Mouse (Mus musculus): ENCODE results near the gene Kazald1.

Gene Kazald1

DNA sequence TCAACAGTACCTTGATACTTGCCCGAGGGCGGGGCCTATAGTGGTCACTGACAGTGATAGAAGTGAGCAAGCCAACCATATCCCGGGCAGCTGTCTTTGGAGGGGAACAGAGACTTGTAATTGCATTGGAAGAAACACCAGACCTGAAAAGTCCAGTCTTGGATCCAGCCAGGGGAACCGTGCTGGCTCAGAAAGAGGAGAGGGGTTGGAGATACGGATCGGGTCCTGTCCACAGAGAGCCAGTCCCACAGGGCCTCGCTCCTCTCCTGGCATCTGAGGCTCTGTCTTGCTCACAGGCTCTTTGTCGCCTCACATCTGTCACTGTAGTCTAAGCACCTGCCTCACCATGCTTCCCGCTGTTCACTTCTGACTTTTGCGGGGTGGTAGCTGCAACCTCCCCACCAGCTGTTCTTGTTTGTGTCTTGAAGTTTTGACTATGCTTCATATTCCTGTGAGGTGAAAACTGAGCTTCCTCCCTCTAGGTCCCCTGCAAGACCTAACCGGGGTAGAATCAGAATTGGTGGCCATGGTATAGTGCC, 30.6 kb upstream of the Kazald1 start:
- CTCF ChIA-PET, result interaction anchor here (0.6 to 15.3 kb wide), 9 partner anchors 13 to 669 kb away, joined by 3 to 273 read pairs (median 16); no protein-coding TSS in a partner anchor

DNA sequence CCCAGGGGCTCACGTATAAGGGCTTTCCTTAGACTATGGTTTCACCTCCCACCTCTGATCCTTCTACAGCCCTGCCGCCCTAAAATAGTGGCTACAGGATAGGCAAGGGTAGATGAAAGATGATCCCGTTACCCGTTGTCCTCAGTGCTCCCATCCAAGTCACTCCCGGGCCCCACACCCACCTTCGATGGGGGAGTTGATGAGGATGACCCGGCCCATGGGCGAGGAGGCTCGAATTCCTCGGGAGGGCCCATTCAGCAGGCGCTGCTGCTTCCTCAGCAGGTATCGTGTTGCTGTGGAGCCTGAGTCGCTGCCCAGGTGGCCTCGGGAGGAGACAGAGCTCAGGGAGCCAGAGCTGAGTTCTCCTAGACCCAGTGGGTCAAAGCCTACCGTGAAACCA, 29.8 kb upstream of the Kazald1 start:
- POLR2A ChIA-PET, result interaction anchor here in 3 of 4 experiments (0.6 to 7.2 kb wide), 9 partner anchors 12 to 564 kb away, joined by 3 to 107 read pairs (median 24); partner anchors contain the start of genes Kazald1 (in 1 of the 3), Mrpl43 (in 1 of the 3) and Twnk (in 1 of the 3)

More for the DNA sequence above, 30.6 kb upstream of the Kazald1 start:
- POLR2A ChIA-PET, result interaction anchor here in 2 of 4 experiments (0.7 to 7.2 kb wide), 6 partner anchors 11 to 38 kb away, joined by 3 to 107 read pairs (median 14); partner anchors contain the start of genes Mrpl43 (in 1 of the 2) and Twnk (in 1 of the 2)

DNA sequence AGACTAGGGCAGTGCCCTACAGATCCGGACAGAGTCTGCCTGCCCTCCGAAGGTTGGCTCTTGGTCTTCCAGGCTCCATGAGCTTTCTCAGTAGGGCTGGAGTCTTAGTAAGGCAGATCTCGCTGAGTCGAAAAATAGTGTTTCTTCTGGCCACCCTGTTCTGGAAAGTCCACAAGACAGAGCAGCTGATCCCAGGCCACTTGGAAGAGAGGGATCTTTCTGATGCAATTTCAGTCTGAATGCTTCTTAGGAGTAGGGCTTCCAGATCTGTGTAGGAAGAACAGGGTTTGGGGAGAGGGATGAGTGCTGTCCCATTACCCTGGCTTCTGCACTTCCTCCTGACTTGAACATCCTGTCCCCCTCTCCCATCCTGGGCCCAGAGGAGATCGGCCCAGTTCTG, 29.4 kb upstream of the Kazald1 start, which contains the start of gene Pdzd7:
Gene Pdzd7 (minus strand): TSS at position 67 of the 400 bp plus-strand sequence.
- POLR2A ChIA-PET, result interaction anchor here (0.6 to 7.2 kb wide), 12 partner anchors 9 to 563 kb away, joined by 4 to 107 read pairs (median 21); partner anchors contain the start of genes Kazald1 (in 2 of the 4), Mrpl43 (in 2 of the 4) and Twnk (in 2 of the 4)
- CTCF ChIA-PET, result interaction anchor here (0.6 to 15.3 kb wide), 13 partner anchors 8 to 169 kb away, joined by 3 to 273 read pairs (median 25); partner anchors contain the start of gene Kazald1 (in 1 of the 4)

More for the DNA sequence above, 29.8 kb upstream of the Kazald1 start:
- CTCF ChIA-PET, result interaction anchor here (0.6 to 15.3 kb wide), 10 partner anchors 8 to 30 kb away, joined by 3 to 273 read pairs (median 40); no protein-coding TSS in a partner anchor

DNA sequence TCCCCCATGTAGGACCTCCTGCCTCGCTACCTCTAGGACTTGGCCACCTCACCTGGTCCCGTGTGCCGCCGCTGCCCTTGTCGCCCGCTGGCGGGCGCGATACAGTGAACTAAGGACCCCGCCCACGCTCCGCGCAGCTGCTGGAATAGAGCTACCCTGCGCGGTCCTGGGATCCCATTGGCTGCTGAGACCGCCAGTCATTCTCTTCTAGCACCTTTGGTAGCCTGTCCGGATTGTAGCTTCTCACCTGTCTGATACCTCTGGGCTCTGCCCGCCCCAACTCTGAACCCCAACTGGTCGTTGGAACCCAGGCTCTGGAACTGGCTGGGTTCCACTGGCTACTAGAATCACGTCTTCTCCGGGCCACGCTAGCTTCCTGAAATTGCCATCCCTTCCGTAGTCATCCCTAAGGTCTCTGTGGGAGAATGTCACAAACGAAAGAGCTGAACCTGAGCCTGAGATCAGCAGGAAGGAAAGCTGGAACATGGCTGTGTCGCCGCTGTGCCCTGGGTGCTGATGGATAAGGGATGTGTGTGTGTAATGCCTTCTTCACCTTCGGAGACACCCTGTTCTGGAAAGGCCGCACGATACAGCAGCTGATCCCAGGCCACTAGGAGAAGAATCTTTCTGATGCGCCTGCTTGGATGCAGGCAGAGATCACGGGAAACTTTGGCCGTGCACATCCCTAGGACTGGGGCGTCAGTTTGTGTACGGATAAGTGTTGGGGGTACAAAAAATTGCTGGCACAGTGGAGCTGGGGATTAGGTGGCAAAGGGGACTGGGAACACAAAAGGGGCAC, 28.3 kb upstream of the Kazald1 start:
- POLR2A ChIA-PET, result interaction anchor here in 3 of 4 experiments (0.6 to 7.2 kb wide), 48 partner anchors 8 to 484 kb away, joined by 3 to 107 read pairs (median 4); partner anchors contain the start of genes Kazald1 (in 3 of the 3), Mrpl43 (in 3 of the 3), Twnk (in 3 of the 3) and Lzts2 (in 2 of the 3)
- CTCF ChIA-PET, result interaction anchor here (0.5 to 15.3 kb wide), 60 partner anchors 9 to 1140 kb away, joined by 3 to 273 read pairs (median 5); partner anchors contain the start of genes Kazald1 (in 3 of the 4), Lzts2 (in 2 of the 4), Twnk (in 2 of the 4) and Mrpl43 (in 1 of the 4)

DNA sequence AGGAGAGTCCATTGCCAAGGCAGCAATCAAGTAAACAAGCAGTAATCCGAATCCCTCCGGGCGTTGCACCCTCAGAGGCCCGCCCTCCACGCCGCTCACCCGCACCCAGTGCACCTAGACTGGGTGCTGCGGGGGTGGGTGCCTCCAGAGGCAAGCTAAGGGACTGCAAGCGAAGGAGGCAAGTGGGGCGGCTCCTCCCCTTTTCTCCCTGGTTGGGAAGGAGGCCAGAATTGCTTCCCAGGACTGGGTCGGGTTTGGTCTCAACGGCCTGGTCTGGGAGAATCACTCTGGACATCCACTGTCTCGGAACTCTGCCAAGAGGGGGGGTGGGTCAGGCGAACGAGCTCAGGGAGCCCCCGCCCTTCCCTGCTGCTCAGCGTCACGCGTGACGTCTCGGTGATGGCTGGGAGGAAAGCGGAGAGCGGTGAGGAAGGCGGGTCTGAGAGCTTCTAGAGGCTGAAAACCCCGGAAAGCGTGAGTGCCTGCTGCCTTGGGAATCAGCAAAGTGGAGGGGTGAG, 27.6 kb upstream of the Kazald1 start, which contains the start of gene Sfxn3:
Gene Sfxn3 (plus strand): TSS at position 87 of the 518 bp plus-strand sequence.
- ChIA-PET POLR2A (interaction anchor here (0.5 to 7.2 kb wide), 42 partner anchors 10 to 493 kb away, joined by 3 to 107 read pairs (median 4); partner anchors contain the start of genes Kazald1 (in 3 of the 4), Lzts2 (in 2 of the 4), Mrpl43 (in 2 of the 4) and Twnk (in 2 of the 4)), CTCF (interaction anchor here (0.5 to 15.3 kb wide), 52 partner anchors 9 to 529 kb away, joined by 3 to 273 read pairs (median 6); partner anchors contain the start of genes Kazald1 (in 3 of the 4), Lzts2 (in 2 of the 4), Mrpl43 (in 1 of the 4) and Twnk (in 1 of the 4))

DNA sequence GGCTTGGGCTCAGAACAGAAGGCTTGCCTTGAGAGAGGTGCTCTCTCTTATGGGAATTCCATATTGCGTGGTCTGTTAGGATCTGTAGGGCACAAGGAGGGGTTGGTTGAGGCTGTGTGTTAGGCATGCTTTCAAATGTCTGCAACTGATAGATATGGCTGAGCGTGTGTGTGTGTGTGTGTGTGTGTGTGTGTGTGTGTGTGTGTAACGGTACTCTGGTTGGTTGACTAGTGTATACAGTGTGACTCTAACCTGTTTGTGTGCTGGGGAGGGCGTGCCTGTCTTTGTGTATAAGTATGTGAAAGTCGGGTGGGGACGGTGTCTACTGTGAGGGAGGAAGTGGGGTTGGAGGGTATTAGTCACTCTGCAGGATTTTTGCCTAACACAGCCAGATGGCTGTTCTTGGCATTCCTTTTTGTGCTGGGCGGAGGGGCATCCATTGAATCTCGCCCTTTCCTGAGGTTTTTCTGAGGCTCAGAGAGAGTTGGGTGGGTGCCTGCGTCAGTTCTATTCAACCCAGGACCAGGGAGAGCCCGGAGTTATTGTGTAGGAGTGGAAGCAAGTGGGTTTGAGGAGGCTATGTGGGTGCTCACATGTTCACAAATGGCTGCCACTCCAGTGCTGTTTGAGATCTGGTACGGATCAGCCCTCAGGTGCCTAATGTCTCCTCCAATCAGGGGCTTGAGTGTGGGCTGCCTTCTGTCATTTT, 27.0 kb upstream of the Kazald1 start:
- POLR2A ChIA-PET, result interaction anchor here (0.5 to 7.2 kb wide), 40 partner anchors 9 to 493 kb away, joined by 3 to 107 read pairs (median 4); partner anchors contain the start of genes Kazald1 (in 3 of the 4), Lzts2 (in 2 of the 4), Mrpl43 (in 2 of the 4) and Twnk (in 2 of the 4)
- CTCF ChIA-PET, result interaction anchor here (0.5 to 15.3 kb wide), 47 partner anchors 8 to 529 kb away, joined by 3 to 273 read pairs (median 6); partner anchors contain the start of genes Kazald1 (in 3 of the 4), Twnk (in 2 of the 4), Lzts2 (in 1 of the 4) and Mrpl43 (in 1 of the 4)

DNA sequence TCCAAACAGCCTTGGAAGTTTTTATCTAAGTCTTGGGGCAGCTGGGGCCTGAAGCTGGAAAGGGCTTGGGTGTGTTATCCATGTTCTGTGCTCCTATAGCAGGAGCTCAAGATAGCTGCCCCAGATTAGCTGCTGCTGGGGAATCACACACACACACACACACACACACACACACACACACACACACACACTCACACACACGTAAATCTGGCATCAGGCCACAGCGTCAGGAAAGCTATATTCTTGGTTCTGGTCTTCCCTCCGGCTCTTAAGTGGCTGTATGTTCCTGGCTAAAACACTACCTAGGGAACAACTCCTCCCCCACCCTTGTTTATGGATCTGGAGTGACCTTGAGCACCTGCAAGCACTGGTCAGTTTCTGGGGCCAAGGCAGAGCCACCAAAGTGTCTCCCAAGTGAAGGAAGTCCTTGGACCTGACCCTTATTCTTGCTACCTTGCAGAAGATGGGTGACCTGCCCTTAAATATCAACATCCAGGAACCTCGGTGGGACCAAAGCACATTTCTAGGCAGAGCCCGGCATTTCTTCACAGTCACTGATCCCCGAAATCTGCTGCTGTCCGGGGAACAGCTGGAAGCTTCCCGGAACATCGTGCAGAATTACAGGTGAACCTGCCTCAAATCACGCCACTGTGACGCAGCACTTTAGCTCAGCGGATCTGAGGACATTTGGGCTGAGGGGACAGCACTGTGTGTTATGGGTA, 26.2 kb upstream of the Kazald1 start:
- CTCF ChIA-PET, result interaction anchor here (0.5 to 15.3 kb wide), 15 partner anchors 9 to 364 kb away, joined by 3 to 273 read pairs (median 14); partner anchors contain the start of genes Kazald1 (in 1 of the 4) and Twnk (in 1 of the 4)
- POLR2A ChIA-PET, result interaction anchor here in 2 of 4 experiments (0.6 to 7.2 kb wide), 14 partner anchors 10 to 94 kb away, joined by 3 to 107 read pairs (median 5); partner anchors contain the start of genes Kazald1 (in 2 of the 2), Mrpl43 (in 1 of the 2) and Twnk (in 1 of the 2)

DNA sequence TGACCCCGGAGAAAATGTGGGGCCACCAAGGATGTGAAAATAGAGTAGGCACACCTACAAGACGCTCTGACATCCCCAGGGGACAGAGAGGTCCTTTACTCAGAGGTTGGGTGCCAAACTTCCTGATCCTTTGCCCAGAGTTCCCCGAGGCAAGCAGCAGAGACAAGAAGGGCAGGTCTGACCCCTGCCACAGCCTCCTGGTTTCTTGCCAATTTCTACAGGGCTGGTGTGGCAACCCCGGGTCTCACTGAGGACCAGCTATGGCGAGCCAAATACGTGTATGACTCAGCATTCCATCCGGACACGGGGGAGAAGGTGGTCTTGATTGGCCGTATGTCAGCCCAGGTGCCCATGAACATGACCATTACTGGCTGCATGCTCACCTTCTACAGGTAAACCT, 25.5 kb upstream of the Kazald1 start:
- POLR2A ChIA-PET, result interaction anchor here in 2 of 4 experiments (0.7 to 7.2 kb wide), 7 partner anchors 9 to 26 kb away, joined by 3 to 107 read pairs (median 6); partner anchors contain the start of gene Kazald1 (in 2 of the 2)

DNA sequence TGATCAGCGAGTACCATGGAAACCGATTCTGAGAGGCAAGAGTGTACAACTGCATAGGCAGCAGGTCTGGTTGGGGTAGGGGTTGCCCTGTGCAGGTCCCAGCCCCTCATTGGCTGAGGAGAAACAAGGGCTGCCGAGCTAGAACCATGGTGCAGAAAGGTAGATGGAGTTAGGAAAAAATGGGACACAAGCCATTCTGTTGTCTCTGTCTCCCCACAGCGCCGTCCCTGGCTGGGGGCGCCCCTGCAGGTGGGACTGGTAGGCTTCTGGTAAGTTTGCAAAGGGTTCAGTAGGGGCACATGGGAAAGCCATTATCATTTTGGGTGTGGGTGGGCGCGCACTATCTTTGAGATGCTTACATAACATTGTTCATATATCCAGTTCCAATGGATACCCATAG, 21.6 kb upstream of the Kazald1 start:
- ChIA-PET POLR2A (interaction anchor here in 3 of 4 experiments (0.5 to 1.8 kb wide), 7 partner anchors 12 to 108 kb away, joined by 3 to 9 read pairs (median 3); partner anchors contain the start of gene Kazald1 (in 2 of the 3)), CTCF (interaction anchor here (0.5 to 3.5 kb wide), 10 partner anchors 11 to 380 kb away, joined by 3 to 22 read pairs (median 5); no protein-coding TSS in a partner anchor)

More for the DNA sequence above, 25.5 kb upstream of the Kazald1 start:
- CTCF ChIA-PET, result interaction anchor here in 2 of 4 experiments (0.7 to 15.3 kb wide), 6 partner anchors 9 to 23 kb away, joined by 3 to 273 read pairs (median 58); no protein-coding TSS in a partner anchor

DNA sequence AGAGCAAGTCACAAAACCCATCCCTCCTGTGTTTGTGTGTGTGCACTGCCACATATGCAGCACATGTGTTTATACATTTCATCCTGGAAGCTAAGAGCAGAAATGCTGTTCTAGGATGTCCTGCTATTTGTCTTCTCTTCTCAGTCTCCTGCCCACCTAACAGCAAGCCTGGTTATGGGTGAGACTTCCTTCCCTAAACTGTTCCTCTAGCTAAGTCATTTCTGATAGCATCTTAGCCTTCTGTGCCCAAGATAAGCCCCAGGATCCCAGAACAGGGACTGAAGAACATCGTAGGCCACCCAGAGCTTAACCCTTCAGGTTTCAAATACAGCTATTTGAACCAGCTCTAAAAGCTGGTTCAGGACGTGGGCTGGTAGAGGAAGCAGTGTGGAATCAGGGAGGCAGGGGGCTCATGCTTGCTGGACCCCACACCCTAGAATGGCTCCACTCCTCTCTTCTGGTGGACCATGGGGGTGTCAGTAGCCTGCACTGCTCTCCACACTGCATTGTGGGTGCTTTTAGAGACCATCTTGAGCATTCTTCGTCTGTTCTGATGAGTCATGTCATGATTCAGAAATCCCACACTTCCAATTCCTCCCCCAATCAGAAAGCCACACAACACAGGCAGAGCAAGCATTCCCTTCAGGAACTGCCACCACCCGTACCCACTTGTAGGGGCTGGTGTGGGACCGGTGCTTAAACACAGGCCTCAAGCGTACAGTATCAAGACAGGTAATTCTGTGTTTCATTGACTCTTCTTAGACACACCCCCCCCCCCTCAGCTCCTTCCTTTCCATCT, 19.9 kb upstream of the Kazald1 start:
- ChIA-PET CTCF (interaction anchor here (0.6 to 6.0 kb wide), 11 partner anchors 8 to 568 kb away, joined by 3 to 138 read pairs (median 5); partner anchors contain the start of genes Pdzd7 (in 1 of the 4) and Sfxn3 (in 1 of the 4)), POLR2A (interaction anchor here in 3 of 4 experiments (0.6 to 8.2 kb wide), 8 partner anchors 7 to 292 kb away, joined by 3 to 77 read pairs (median 3); partner anchors contain the start of genes Kazald1 (in 1 of the 3), Pdzd7 (in 1 of the 3) and Sfxn3 (in 1 of the 3))

DNA sequence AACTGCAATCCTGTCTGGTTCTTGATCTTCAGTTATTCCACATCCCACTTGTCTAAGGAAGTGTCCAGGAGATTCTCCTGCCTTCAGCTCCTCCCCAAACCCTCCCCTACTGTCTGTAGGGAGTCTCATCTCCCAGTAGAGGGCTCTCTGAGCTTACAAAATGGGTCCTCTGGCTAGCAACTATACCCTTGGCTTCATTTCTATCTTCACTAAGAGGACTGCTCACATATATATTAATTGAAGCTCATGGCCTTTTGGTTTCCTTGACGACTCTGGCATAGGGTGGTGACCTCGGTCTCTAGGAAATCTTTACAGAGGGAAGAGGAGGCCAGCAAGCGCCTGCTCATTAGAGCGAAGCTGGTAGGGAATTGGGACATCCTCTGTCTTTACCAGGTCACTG, 18.7 kb upstream of the Kazald1 start:
- POLR2A ChIA-PET, result interaction anchor here in 3 of 4 experiments (0.7 to 8.2 kb wide), 27 partner anchors 9 to 387 kb away, joined by 3 to 116 read pairs (median 4); partner anchors contain the start of genes Sfxn3 (in 3 of the 3), Kazald1 (in 2 of the 3), Pdzd7 (in 2 of the 3) and Lzts2 (in 1 of the 3)
- CTCF ChIA-PET, result interaction anchor here (0.5 to 7.7 kb wide), 72 partner anchors 8 to 1282 kb away, joined by 3 to 138 read pairs (median 4); partner anchors contain the start of genes Sfxn3 (in 4 of the 4), Kazald1 (in 3 of the 4), Lzts2 (in 2 of the 4) and Tlx1 (in 2 of the 4)

DNA sequence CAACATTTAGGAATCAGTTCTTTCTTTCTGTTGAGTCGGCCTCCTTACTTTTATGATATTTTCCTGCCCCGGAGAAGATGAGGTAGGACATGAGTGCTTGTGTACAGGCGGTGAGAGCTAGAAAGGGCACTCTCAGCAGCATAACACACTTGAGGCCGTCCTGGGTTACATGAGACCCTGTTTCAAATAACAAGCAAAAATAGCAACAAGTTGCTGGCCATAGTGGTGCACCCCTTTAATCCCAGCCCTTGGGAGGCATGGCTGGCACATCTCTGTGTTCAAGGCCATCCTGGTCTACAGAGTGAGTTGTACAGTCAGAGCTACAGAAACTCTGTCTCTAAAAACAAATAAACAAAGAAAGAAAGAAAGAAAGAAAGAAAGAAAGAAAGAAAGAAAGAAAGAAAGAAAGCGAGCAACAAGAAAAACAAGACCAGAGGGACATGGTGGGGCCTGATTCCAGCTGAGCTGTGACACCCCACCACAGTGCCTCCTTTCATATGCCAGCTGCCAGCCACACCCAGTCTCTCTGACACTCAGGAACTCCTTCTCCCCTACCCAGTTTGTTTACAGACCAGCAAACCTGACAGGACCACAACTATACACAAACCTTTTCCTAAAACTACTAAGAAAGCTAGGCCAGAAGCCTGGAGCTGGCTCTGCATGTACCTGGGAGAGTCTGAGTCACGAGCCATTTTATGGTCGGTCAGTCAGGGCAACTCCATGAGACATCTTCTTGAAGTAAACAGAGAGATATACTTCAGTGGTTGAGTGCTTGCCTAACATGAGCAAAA, 17.9 kb upstream of the Kazald1 start:
- POLR2A ChIA-PET, result interaction anchor here in 3 of 4 experiments (0.6 to 8.2 kb wide), 49 partner anchors 9 to 342 kb away, joined by 3 to 116 read pairs (median 6); partner anchors contain the start of genes Kazald1 (in 3 of the 3), Sfxn3 (in 3 of the 3), Lzts2 (in 2 of the 3) and Pdzd7 (in 2 of the 3)
- CTCF ChIA-PET, result interaction anchor here (0.5 to 7.7 kb wide), 66 partner anchors 7 to 607 kb away, joined by 3 to 138 read pairs (median 6); partner anchors contain the start of genes Kazald1 (in 4 of the 4), Sfxn3 (in 4 of the 4), Tlx1 (in 2 of the 4) and Lzts2 (in 1 of the 4)

DNA sequence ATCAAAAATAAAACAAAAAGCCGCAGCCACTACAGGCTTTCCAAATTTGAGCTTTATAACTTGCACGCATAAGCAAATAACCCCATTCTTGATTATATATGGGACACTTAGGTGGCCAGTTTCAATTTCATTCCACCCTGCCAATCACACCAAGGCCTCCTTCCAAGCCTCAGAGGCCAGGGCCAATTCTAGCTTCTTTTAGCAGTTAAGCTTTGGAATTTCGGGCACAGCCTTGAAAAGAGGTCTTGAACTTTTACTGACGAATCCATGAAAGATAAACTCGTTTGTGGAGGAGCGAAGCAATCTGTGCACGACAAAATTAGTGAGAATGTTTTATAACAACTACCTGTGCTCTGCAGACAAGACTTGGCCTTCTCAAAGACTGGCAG, 17.3 kb upstream of the Kazald1 start:
- ChIA-PET POLR2A (interaction anchor here in 3 of 4 experiments (0.6 to 8.2 kb wide), 57 partner anchors 10 to 1248 kb away, joined by 3 to 116 read pairs (median 5); partner anchors contain the start of genes Kazald1 (in 3 of the 3), Sfxn3 (in 3 of the 3), Lzts2 (in 2 of the 3) and Mrpl43 (in 2 of the 3)), CTCF (interaction anchor here (0.5 to 7.7 kb wide), 40 partner anchors 8 to 237 kb away, joined by 3 to 138 read pairs (median 6); partner anchors contain the start of genes Kazald1 (in 4 of the 4), Sfxn3 (in 4 of the 4), Lzts2 (in 1 of the 4) and Pdzd7 (in 1 of the 4))

All from embryonic stem cell, embryonic (primary cell).